Mouse (Mus musculus): ENCODE results near the gene Erbb2. TPM values are rescaled to one million over a fixed set of nuclear protein-coding genes. Genes with fewer than 3 reads are reported as not detected.

Erbb2 gene
- total RNA-seq, 2 experiments from 2014 or later: 1.1 to 1.7 TPM

GRCm38 (mm10) chr11:98481231-98481630 lies 69.0 kb downstream of the Erbb2 start:
- DNase-seq (ENCODE audit: low spot score): no peak

GRCm38 (mm10) chr11:98482067-98482466 lies 69.8 kb downstream of the Erbb2 start:
- DNase-seq (ENCODE audit: low spot score): no peak

GRCm38 (mm10) chr11:98485749-98486148 lies 73.5 kb downstream of the Erbb2 start:
- DNase-seq (ENCODE audit: low spot score): no peak

Other genes starting within 250 kb of the Erbb2 start
- 10 to 100 TPM; 24.5 to 25.3 TPM for gene Med1, start 219.2 kb upstream of the Erbb2 start, total RNA-seq (2021)
- gene Cdk12, start 209.4 kb upstream of the Erbb2 start, total RNA-seq (2021): 10 to 100 TPM; 11.9 to 13.5 TPM
- gene Neurod2, start 82.8 kb upstream of the Erbb2 start, total RNA-seq (2021): not detected
- under 1 TPM; 0.18 to 0.31 TPM for gene Ppp1r1b, start 64.1 kb upstream of the Erbb2 start, total RNA-seq (2021)
- 10 to 100 TPM; 11.1 to 13.6 TPM for gene Stard3, start 54.1 kb upstream of the Erbb2 start, total RNA-seq (2021)
- 1,000 to 10,000 TPM; 3,864 to 4,194 TPM for gene Tcap, start 28.7 kb upstream of the Erbb2 start, total RNA-seq (2021)
- 1 to 10 TPM; 1.2 to 8.2 TPM for gene Pnmt, start 26.0 kb upstream of the Erbb2 start, total RNA-seq (2021)
- 1 to 10 TPM; 2.3 to 3.7 TPM for gene Pgap3, start 12.0 kb upstream of the Erbb2 start, total RNA-seq (2021)
- gene Mien1, start 26.5 kb downstream of the Erbb2 start, total RNA-seq (2021): 10 to 100 TPM; 36.0 to 37.8 TPM
- gene Grb7, start 33.9 kb downstream of the Erbb2 start, total RNA-seq (2021): under 1 TPM in 1 of 2 experiments, not detected in 1; 0.12 TPM
- gene Ikzf3, start 133.6 kb downstream of the Erbb2 start, total RNA-seq (2021): under 1 TPM in 1 of 2 experiments, not detected in 1; 0.14 TPM
- gene Zpbp2, start 138.6 kb downstream of the Erbb2 start, total RNA-seq (2021): not detected
- 10 to 100 TPM; 25.1 to 26.3 TPM for gene Ormdl3, start 174.9 kb downstream of the Erbb2 start, total RNA-seq (2021)
- gene Lrrc3c, start 185.8 kb downstream of the Erbb2 start, total RNA-seq (2021): not detected
- gene Gm12355, start 213.2 kb downstream of the Erbb2 start, total RNA-seq (2021): 1 to 10 TPM; 4.1 to 6.6 TPM
- 10 to 100 TPM in 1 of 2 experiments, 1 to 10 TPM in 1; 8.8 to 12.5 TPM for gene Gsdma3, start 213.9 kb downstream of the Erbb2 start, total RNA-seq (2021)
- 1 to 10 TPM in 1 of 2 experiments, under 1 TPM in 1; 0.73 to 1.1 TPM for gene Gsdma2, start 234.3 kb downstream of the Erbb2 start, total RNA-seq (2021)